Mouse (Mus musculus) megakaryocyte, embryonic 14.5 days (primary cell): ENCODE measurements around the gene Lef1.

ENCODE experiments used
- FLI1 ChIP-seq: IDR thresholded peaks from 2 replicates; pipeline ENCODE4 v1.6.1; 2012; ENCODE audit warnings: low read length, inconsistent platforms, mixed read lengths
- GATA1 ChIP-seq: IDR thresholded peaks from 3 replicates; pipeline ENCODE4 v1.6.1; 2012; ENCODE audit warnings: mixed read lengths, low read length, inconsistent platforms, borderline replicate concordance

GRCm38 (mm10) chr3:131270381-131270780, 160.1 kb downstream of the Lef1 start:
- TF ChIP-seq GATA1, result no peak
- no peak for TF ChIP-seq FLI1
